Mouse (Mus musculus): ENCODE results near the gene Gdpd1. TPM values are rescaled to one million over a fixed set of nuclear protein-coding genes. Genes with fewer than 3 reads are reported as not detected.

The Gdpd1 gene
- total RNA-seq, 2 experiments from 2014 or later = 7.8 to 9.6 TPM

DNA sequence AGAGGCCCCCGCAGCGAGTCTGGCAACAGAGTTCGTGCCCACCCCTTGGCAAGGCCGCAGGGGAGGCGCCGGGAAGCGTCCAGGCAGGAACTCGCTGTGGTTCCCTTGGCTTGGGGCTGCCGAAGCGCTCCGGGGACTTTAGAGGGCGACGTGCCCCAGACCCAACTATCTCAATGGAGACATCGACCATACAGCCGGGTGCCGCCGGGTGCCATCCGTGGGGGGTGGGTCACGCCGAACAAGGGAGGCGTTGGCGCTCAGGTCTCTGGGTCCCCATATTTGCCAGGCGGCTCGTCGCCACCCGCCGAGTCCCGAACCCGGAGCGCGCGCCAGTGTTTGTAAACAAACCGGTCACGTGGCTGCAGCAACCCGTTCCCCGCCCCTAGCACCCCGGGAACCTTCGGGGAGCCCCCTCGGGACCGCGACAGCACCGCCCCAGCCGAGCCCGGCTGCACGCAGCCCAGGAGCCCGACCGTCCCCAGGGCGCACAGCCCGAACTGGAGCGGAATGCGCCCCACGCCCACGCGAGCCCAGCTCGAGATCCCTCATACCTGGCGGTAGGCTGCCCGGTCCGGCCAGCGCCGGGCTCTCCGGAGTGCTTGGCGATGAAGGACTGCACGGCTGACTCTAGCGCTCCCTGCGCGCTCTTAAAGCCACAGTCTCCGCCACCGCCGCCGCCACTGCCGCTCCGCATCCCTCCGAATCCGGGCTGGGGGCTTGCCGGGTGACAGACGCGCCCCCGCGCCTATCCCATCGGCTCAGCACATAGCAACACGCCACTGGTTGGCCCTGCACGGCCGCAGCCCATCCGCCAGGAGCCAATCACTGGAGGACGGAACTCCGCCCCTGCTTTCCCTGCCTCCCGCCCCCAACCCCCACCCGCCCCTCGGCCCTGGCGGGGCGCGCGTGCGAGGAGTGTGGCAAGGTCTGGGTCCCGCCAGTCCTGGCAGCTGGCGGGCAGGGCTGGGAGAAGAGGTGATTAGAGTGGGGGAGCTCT, 80.5 kb downstream of the Gdpd1 start, which contains the start of gene Ypel2:
Gene Ypel2 (minus strand): TSS at position 667 of the 997 bp plus-strand sequence.
- DNase-seq (ENCODE audit: low spot score in 2 of 2) = peak; percentile 88 to 93

DNA sequence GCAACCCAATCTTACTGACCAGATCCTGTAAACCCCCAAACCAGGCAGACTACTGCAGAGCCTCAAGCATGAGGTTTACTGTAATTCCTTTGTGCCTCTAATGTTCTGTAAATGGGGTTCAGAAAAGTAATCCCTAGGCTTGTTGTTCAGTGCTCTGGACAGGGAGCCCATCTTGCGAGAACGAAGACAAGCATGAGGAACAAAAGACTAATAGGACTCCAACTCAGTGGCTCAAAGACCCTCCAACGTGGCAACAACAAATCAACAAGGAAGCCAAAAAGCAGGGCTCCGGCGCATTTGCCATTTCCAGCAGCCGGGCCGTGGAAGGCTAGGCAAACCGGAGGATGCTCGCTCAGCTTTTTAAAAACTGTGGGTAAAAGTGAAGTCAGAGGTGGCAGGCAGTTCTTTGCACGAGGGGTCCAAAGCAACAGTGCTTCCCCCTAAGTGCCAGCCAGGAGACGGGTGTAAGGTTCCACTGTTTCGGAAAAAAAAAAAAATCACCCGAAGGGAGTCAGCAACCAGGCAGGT, 81.3 kb downstream of the Gdpd1 start:
- DNase-seq (ENCODE audit: low spot score in 2 of 2) = no peak

DNA sequence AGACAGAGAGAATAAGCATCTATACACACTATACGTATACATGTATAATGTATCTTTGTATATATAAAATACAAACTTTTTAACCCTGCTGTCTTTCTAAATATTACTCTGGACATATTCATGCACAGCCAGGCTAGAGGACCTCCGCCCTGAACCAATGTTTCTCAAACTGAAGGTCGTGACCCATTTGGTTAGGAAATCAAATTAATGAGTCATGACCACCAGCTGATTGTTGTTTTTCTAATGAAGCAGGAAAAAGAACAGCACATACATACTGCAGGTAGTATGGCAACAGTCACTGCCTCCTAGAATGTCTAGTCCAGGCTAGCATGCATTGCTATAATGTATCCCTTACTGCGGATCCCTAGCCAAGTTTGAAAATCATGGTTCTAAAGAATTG, 82.6 kb downstream of the Gdpd1 start:
- DNase-seq (ENCODE audit: low spot score in 2 of 2) = no peak

DNA sequence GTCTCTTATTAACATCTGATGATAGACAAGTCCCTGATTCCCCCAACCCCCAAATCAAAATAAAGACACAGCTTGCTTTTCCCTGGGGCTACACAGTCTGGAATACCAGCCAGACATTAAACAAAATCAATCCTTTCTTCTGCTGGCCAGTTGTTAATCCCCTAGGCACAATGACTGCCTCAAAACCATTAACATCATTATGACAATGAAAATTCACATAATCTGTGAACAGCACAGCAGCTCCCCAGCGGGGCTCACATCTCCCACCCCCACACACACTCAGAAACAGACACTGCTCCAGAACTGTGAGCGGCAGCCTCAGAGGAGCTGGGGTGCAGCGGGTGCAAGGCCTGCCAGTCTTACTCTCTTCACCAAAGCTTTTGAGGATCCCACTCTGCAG, 83.6 kb downstream of the Gdpd1 start:
- no peak for DNase-seq (ENCODE audit: low spot score in 2 of 2)

DNA sequence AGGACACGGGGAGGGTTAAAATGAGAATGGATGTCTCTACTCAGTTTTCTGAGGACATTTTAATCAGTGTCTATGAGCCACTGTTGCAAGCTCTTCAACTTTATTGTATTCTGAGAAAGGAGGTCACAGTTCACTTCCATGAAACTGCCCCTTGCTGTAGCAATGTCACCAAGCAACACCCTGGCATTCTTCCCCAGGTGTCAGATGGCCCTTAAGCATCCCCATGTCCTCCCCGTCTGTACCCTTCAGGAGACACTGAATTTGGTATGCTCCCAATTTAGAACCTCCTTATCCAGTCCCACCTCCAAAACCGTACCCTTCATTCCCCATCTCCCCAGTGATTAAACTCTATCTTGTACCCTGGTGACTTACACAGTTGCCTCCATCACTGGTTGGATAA, 88.9 kb downstream of the Gdpd1 start:
- no peak for DNase-seq (ENCODE audit: low spot score in 2 of 2)

Small RNAs within 50 kb of the gene (microRNA-seq; reads per million reads assigned to microRNA genes)
- gene Mir301 = 2,728 reads per million, percentile 87 among the genes with 10 or more reads in this experiment

Other genes with a start within 250 kb of the Gdpd1 start
- 10 to 100 TPM; 34.4 to 39.5 TPM for gene Ypel2, start 80.4 kb downstream of the Gdpd1 start, total RNA-seq (2021)
- 10 to 100 TPM; 16.7 to 19.4 TPM for gene Smg8, start 12.7 kb upstream of the Gdpd1 start, total RNA-seq (2021)
- 1 to 10 TPM; 7.9 to 8.6 TPM for gene Prr11, start 34.6 kb upstream of the Gdpd1 start, total RNA-seq (2021)
- gene Ska2, start 35.2 kb upstream of the Gdpd1 start, total RNA-seq (2021) = 10 to 100 TPM; 12.7 to 14.4 TPM
- 10 to 100 TPM; 26.2 to 34.2 TPM for gene Trim37, start 53.0 kb upstream of the Gdpd1 start, total RNA-seq (2021)